Mouse (Mus musculus) frontal cortex, postnatal 36 days (tissue): ENCODE measurements around the gene Fam173a.
"Not testable (repeated sequence)": the region's sequence is repeated elsewhere in the genome, so short reads cannot be mapped to it uniquely, and the experiment has no call there.

Experiments used
- DNase-seq, 2 experiments: peaks; one replicate each; pipeline ENCODE4 v3.0.0; 2022; ENCODE audit warnings: low spot score in 2 of 2

The Fam173a gene

DNA sequence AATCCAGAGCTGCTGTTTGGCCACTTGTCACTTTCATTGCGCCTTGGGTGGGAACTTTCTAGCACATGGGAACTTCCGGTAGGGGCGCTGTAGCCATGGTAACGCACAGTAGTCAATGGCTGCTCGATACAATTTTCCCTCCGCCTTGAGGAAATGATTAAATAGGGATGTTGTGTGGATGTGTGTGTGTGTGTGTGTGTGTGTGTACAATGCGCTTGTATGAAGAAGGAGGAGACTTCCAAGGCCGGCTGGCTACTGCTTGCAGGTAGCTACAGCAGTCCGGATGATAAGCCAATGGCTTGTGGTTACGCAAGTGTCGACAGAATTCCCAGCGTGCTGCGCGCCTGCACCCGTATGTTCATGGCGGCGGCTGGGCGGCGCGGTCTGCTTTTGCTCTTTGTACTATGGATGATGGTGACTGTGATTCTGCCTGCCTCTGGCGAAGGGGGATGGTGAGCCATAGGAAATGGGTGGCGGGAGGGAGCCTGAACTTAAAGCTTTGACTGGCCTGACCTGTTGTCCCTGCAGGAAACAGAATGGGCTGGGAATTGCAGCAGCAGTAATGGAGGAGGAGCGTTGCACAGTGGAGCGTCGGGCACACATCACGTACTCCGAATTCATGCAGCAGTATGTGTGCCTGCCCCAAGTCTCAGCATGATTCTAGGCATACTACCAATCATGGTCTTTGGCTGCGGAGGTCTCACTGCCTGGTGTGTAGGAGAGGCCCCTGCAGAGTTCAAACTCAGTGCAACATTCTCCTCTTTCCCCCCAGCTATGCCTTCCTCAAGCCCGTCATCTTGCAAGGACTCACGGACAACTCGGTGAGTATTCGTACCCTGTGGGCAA is 36.2 kb upstream of the Fam173a start, which contains the start of gene Jmjd8:
Gene Jmjd8 (plus strand): TSS at position 156 of the 846 bp plus-strand sequence.
- DNase-seq, result peak; percentile 85 to 91

- no peak for DNase-seq
These were observed 35.5 kb upstream of the Fam173a start for GRCm38 (mm10) chr17:25828223-25828594.

DNA sequence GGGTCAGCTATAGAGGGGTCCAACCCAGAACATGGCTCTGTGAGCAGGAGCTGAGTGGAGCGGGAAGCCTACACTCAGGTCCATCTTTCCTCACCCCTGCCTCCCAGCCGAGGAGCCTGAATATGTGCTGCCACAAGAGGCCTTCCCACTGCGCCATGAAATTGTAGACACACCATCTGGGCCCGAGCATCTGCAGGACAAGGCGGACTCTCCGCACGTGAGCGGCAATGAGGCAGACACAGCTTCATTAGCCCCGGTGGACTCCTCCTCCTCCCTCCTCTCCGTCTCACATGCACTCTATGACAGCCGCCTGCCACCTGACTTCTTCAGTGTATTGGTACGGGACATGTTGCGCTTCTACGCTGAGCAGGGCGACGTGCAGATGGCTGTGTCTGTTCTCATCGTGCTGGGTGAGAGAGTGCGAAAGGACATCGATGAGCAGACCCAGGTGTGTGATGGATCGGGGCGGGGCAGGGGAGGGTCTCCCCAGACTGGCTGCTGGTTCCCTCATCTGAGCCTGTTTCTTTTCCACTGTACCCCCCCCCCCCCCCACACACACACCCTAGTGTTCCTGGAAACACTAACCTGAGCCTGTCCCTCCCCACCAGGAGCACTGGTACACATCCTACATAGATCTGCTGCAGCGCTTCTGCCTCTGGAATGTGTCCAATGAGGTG is 35.0 kb upstream of the Fam173a start:
- no peak for DNase-seq

- no peak for DNase-seq
These were observed 34.3 kb upstream of the Fam173a start for GRCm38 (mm10) chr17:25827011-25827410.

DNA sequence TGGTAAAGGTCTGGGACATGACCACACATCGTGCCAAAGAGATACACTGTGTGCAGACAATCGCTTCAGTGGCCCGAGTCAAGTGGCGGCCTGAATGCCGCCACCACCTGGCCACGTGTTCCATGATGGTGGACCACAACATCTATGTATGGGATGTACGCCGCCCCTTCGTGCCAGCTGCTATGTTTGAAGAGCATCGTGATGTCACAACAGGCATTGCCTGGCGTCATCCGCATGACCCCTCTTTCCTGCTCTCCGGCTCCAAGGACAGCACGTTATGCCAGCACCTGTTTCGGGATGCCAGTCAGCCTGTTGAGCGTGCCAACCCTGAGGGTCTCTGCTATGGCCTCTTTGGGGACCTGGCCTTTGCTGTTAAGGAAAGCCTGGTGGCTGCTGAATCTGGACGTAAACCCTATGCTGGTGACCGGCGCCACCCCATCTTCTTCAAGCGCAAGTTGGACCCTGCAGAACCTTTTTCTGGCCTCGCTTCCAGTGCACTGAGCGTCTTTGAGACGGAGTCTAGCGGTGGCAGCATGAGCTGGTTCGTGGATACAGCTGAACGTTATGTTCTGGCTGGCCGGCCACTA is 33.4 kb upstream of the Fam173a start:
- no peak for DNase-seq

DNA sequence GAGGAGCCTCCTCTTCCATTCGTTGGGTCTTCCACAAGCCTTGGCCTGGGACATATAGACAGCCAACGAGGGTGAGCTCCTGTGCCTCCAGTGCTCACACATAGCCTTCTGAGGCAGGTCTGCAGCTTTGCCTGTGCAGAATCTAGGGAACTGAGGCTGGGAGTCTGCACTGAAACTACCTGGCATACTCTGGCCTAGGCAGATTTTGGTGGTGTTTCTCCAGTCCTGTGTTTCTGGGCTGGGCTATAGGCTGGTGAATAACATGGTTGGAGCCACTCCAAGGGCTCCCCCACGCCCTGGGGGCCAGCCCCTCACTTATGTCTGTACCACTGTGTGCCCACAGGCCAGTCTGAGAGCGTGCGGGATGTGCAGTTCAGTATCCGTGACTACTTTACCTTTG is 32.6 kb upstream of the Fam173a start:
- DNase-seq, result no peak

GRCm38 (mm10) chr17:25824362-25825142 is 31.9 kb upstream of the Fam173a start:
- no peak for DNase-seq

DNA sequence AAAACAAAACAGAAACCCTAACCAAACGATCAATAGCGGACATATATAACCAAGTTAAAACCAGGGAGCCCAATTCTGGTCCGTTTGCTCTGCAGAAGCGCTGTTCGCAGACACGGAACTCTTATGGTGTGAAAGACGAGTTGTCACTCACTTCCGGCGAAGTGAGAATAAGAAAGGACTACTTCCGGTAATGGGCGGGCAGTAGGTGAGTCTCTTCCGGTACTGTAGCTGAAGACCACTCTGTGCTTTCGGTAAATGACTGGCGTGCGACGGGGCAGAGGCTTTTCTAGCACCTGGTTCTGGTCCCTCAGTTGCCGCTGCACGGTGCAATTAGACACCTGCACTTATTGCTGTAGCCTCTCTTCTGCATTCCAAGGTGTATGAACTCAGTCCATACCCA is 30.8 kb upstream of the Fam173a start, which contains the start of gene Wdr24:
Gene Wdr24 (plus strand): TSS at position 176 of the 400 bp plus-strand sequence.
- DNase-seq, result peak; percentile 73 to 86

DNA sequence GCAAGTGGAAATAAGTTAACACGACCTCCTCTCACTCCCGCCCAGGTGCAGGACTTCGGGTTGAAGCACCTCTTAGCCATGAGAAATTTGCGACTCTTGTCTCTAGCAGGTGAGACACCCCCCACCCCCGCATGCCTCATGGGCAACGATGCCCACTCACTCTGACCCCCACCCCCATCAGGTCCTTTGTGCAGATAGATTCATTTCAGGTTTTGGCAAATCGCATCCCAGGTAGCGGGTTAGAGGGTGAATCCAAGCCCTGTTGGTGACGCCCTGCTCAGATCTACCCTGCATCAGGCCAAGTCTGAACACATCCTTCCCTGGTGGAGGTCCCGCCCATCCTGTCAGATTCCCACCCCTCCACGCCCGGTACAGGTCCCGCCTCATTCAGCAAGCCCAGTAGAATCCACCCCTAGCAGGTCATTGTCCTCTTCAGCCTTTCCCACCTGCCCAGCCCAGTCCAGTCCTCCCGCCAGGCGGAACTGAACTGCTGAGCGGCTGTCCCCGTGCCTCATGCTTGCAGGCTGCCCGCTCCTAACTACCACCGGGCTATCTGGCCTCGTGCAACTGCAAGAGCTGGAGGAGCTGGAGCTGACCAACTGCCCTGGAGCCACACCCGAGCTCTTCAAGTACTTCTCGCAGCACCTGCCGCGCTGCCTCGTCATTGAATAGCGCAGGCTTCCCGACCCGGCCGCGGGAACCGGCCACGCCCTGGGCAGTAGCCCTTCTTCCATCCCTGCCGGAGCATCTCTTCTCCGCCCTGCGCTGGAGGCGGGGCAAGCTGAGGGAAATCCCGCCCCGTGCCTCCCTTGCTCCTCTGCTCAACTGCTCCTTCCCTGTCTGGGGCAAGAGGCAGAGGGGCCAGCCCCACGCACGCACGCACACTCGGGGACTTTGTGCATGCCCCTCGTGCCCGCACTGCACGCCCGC is 26.4 kb upstream of the Fam173a start:
- no peak for DNase-seq

GRCm38 (mm10) chr17:25817662-25818061 is 25.0 kb upstream of the Fam173a start:
- no peak for DNase-seq

DNA sequence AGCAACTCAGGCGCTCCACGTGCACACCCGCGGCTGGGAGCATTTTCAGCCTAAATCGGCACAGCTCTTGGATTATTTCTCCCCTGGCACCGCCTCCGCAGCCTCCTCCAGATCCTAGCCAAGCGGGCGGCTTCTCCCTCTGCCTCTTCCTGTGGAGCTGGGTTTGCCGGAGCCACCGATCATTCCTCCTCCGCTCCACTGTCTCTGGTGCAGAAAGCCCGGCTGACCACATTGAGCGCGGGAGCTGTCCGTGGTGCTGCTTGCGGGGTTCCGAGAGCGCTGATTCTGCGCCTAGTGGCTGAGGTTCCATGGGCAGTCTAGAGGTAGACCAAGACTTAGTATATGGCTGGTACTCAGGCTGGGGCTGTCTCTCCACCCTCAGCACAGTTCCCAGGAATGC is 20.8 kb upstream of the Fam173a start:
- peak; percentile 88 to 90 for DNase-seq

- no peak for DNase-seq
These were observed 18.2 kb upstream of the Fam173a start for GRCm38 (mm10) chr17:25810890-25811289.

DNA sequence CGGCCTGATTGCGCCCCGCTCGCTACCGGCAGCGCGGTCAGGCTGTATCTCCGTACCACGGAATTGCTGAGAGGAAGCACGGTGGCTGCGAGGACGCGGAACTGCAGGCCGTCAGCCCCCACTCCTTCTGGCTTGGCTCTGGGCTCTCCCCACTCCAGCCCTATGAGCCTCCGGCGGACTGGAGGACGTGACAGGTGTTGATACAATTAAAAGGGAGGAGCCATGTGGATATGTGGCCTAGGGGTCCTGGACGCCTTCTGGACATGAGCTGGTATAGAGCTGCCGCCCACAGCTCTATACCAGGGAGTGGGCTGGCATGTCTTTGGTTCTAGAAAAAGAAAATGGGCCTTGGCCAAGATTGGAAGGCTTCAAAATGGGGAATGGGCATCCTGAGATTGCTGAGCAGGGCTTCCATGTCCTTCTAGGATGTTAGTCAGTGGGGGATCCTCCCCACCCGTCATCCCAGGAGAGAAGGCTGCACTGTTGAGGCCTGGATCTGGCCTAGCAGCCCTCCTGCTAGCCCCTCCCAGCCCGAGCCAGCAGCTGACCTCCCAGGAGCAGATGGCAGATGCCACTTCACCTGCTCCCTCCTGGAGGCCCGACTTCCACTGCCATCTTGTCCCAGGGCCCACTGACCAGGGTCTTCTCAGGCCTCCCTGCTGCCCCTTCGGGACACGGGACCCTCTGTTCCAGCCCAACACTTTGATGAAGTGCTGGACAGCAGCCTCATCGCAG is 17.1 kb upstream of the Fam173a start:
- DNase-seq, result peak; percentile 45 to 53

GRCm38 (mm10) chr17:25808789-25809605 is 16.3 kb upstream of the Fam173a start, which contains the start of gene Fbxl16:
Gene Fbxl16, plus strand, starts transcription at chr17:25809085.
- DNase-seq, result peak; percentile 90 to 92

GRCm38 (mm10) chr17:25808028-25808427 is 15.3 kb upstream of the Fam173a start:
- DNase-seq, result no peak

DNA sequence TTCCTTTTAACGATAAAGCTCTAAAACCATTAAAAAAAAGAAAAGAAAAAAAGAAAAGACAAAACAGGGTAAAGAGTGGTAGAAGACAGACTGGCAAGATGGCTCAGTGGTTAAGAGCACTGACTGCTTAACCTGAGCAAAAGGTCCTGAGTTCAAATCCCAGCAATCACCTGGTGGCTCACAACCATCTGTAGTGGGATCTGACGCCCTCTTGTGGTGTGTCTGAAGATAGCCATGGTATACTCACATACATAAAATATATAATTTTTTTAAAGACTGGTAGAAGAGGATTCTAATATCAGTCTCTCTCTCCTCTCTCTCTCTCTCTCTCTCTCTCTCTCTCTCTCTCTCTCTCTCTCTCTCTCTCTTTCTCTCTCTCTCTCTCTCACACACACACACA is 14.8 kb upstream of the Fam173a start:
- not testable (repeated sequence) for DNase-seq

DNA sequence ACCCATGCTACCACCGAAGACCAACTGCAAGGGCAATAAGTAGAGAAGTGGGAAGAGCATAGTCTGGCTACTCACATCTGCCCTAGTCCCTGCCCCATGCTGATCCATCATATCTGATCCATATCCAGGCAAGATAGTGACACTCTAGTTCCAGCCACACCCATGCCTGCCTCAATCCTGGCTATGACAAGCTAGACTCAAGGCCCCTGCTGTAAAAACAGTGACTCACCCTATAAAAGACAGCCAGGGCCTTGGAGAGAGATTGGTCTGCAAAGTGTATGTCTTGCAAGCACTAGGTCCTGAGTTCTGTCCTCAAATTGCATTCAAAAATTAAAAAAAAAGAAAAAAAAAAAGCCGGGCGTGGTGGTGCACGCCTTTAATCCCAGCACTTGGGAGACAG is 13.8 kb upstream of the Fam173a start:
- DNase-seq, result no peak

GRCm38 (mm10) chr17:25802825-25803517 is 10.3 kb upstream of the Fam173a start:
- DNase-seq, result peak; percentile 79 to 88
